8 mouse cellular contexts compared by ENCODE assay signal in the genomic region with DNA sequence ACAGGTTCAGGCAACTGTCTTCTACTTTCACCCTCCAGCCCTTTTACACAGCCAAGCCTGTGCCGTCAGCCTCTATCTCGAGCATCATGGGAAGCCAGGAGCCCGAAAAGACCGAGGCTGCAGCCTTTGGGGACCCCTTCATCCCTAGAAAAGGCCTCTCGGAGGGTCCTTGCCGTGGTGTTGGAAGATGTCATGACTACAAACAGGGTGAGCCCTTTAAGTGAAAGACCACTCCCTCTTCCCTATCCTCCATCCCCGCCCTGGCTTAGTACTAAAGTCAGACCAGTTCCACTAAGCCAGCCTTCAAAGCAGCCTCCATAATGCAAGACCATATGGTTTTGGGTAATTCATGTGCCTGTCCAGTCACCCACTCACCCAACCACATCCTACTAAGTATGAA. TPM values are rescaled to one million over a fixed set of nuclear protein-coding genes. Genes with fewer than 3 reads are reported as not detected.
DNase-seq lines count a peak whose midpoint lies in the region; ATAC-seq and TF ChIP-seq lines count a peak whose summit lies in the region.

No protein-coding gene starts in this region.

- ATAC-seq in limb, embryonic 11.5 days (ENCODE audit: insufficient number of reproducible peaks, low FRiP score, low TSS enrichment, low read depth), result no peak
- ATAC-seq in stomach, embryonic 14.5 days (ENCODE audit: insufficient number of reproducible peaks, insufficient read depth, low FRiP score, low read depth), result no peak

- no peaks in the 10 kb centered on the region for H3K9me3 ChIP-seq in limb, embryonic 11.5 days (ENCODE audit: control insufficient read depth, low read length)
- no peaks in the 10 kb centered on the region for H3K9me3 ChIP-seq in stomach, embryonic 14.5 days (ENCODE audit: control insufficient read depth, low read depth, low read length)

- peaks cover 3% of the 10 kb centered on the region for H3K36me3 ChIP-seq in testis, adult 2 months (ENCODE audit: control insufficient read depth, insufficient read depth, low read length)
- peaks cover 21% of the 10 kb centered on the region for H3K36me3 ChIP-seq in limb, embryonic 11.5 days (ENCODE audit: control insufficient read depth, insufficient read depth, low read length)
- H3K36me3 ChIP-seq in stomach, embryonic 14.5 days (ENCODE audit: control insufficient read depth, insufficient read depth, low read length), result peaks cover 32% of the 10 kb centered on the region

- peak; percentile 41 for DNase-seq in embryo, embryonic 10 days (ENCODE audit: low spot score)
- no peak for DNase-seq in embryo, embryonic 9.5 days (ENCODE audit: extremely low spot score)
- no peak for DNase-seq in testis, postnatal 14 days (ENCODE audit: low spot score)
- peak; percentile 47 for DNase-seq in limb, embryonic 11.5 days (ENCODE audit: low spot score)
- no peak for DNase-seq in spleen, adult 18-20 months
- no peak for DNase-seq in cerebellum, adult 9-10 months

- peak overlapping the region; percentile 98 for H3K27ac ChIP-seq in testis, adult 2 months (ENCODE audit: control insufficient read depth, insufficient read depth, low read depth, low read length)
- H3K27ac ChIP-seq in limb, embryonic 11.5 days (replicated peaks; ENCODE audit: low read depth, low read length), result peak overlapping the region; percentile 77
- H3K27ac ChIP-seq in stomach, embryonic 14.5 days (ENCODE audit: low read length), result peak overlapping the region; percentile 91

- no peak for TF ChIP-seq POLR2A in testis, adult 2 months (IDR thresholded peaks at IDR 0.05; ENCODE audit: control insufficient read depth, low read depth, low read length)

- under 1% methylated on average over 7 of the region's 7 CpGs for WGBS in limb, embryonic 11.5 days
- WGBS in stomach, embryonic 14.5 days, result 0% methylated on average over 7 of the region's 7 CpGs

- H3K4me3 ChIP-seq in testis, adult 2 months (ENCODE audit: control insufficient read depth, low read depth, low read length), result peak overlapping the region; percentile 97
- peak overlapping the region; percentile 63 for H3K4me3 ChIP-seq in limb, embryonic 11.5 days (ENCODE audit: low read depth, low read length)
- peak overlapping the region; percentile 68 for H3K4me3 ChIP-seq in stomach, embryonic 14.5 days (ENCODE audit: low read depth, low read length)

- no peaks in the 10 kb centered on the region for H3K27me3 ChIP-seq in testis, adult 2 months (ENCODE audit: control insufficient read depth, insufficient read depth, low read length)
- H3K27me3 ChIP-seq in limb, embryonic 11.5 days (ENCODE audit: control insufficient read depth, insufficient read depth, low read length), result no peaks in the 10 kb centered on the region
- no peaks in the 10 kb centered on the region for H3K27me3 ChIP-seq in stomach, embryonic 14.5 days (ENCODE audit: control insufficient read depth, insufficient read depth, low read length)

- TF ChIP-seq CTCF in testis, adult 2 months (IDR thresholded peaks at IDR 0.05; ENCODE audit: control insufficient read depth, insufficient read depth, insufficient replicate concordance, low read depth, low read length), result no peak

- peaks cover 6% of the 10 kb centered on the region for H3K4me1 ChIP-seq in testis, adult 2 months (ENCODE audit: control insufficient read depth, insufficient read depth, low read length)
- H3K4me1 ChIP-seq in limb, embryonic 11.5 days (ENCODE audit: control insufficient read depth, insufficient read depth, low read length), result peaks cover 7% of the 10 kb centered on the region; the same call in 1 of the 2 replicates
- peaks cover 11% of the 10 kb centered on the region for H3K4me1 ChIP-seq in stomach, embryonic 14.5 days (ENCODE audit: control insufficient read depth, insufficient read depth, low read length)

- peak overlapping the region; percentile 63 for H3K9ac ChIP-seq in limb, embryonic 11.5 days (ENCODE audit: low read length)
- H3K9ac ChIP-seq in stomach, embryonic 14.5 days (replicated peaks; ENCODE audit: low read depth, low read length), result peak overlapping the region; percentile 77

- peak overlapping the region; percentile 79 for H3K4me2 ChIP-seq in limb, embryonic 11.5 days (ENCODE audit: low read depth, severe bottlenecking)
- peak overlapping the region; percentile 75 for H3K4me2 ChIP-seq in stomach, embryonic 14.5 days (replicated peaks; ENCODE audit: low read depth, low read length)

RNA-seq across cellular contexts. Expression of gene Fbrs, which starts 6.9 kb away (rescaled TPM):
- 42.8 and 44.8 TPM in 2 replicates for polyA plus RNA-seq in testis, adult 2 months (2012; rRNA removed)
- polyA plus RNA-seq in limb, embryonic 11.5 days (2014; fragmentation: Nextera tagmentation; extraction: Ambion mirVana), result 13.2 and 14.3 TPM in 2 replicates
- 14.9 and 18.5 TPM in 2 replicates for polyA plus RNA-seq in stomach, embryonic 14.5 days (2014; fragmentation: Nextera tagmentation; extraction: Ambion mirVana)

RNA-seq across cellular contexts. Expression of gene Prr14, which starts 12.6 kb away (rescaled TPM):
- polyA plus RNA-seq in testis, adult 2 months (2012; rRNA removed), result 55.4 and 58.4 TPM in 2 replicates
- 49.1 and 53.4 TPM in 2 replicates for polyA plus RNA-seq in limb, embryonic 11.5 days (2014; fragmentation: Nextera tagmentation; extraction: Ambion mirVana)
- polyA plus RNA-seq in stomach, embryonic 14.5 days (2014; fragmentation: Nextera tagmentation; extraction: Ambion mirVana), result 49.9 and 55.0 TPM in 2 replicates

RNA-seq across cellular contexts. Expression of gene Zfp689, which starts 23.1 kb away (rescaled TPM):
- 11.2 and 12.7 TPM in 2 replicates for polyA plus RNA-seq in testis, adult 2 months (2012; rRNA removed)
- 16.5 and 17.6 TPM in 2 replicates for polyA plus RNA-seq in limb, embryonic 11.5 days (2014; fragmentation: Nextera tagmentation; extraction: Ambion mirVana)
- polyA plus RNA-seq in stomach, embryonic 14.5 days (2014; fragmentation: Nextera tagmentation; extraction: Ambion mirVana), result 7.9 and 9.1 TPM in 2 replicates

RNA-seq across cellular contexts. Expression of gene Srcap, which starts 39.7 kb away (rescaled TPM):
- polyA plus RNA-seq in testis, adult 2 months (2012; rRNA removed), result 13.7 and 20.0 TPM in 2 replicates
- 59.4 and 61.4 TPM in 2 replicates for polyA plus RNA-seq in limb, embryonic 11.5 days (2014; fragmentation: Nextera tagmentation; extraction: Ambion mirVana)
- 60.5 and 65.2 TPM in 2 replicates for polyA plus RNA-seq in stomach, embryonic 14.5 days (2014; fragmentation: Nextera tagmentation; extraction: Ambion mirVana)

RNA-seq across cellular contexts. Expression of gene Gm42715, which starts 47.3 kb away (rescaled TPM):
- 6.1 and 6.6 TPM in 2 replicates for polyA plus RNA-seq in testis, adult 2 months (2012; rRNA removed)
- polyA plus RNA-seq in limb, embryonic 11.5 days (2014; fragmentation: Nextera tagmentation; extraction: Ambion mirVana), result 19.4 and 21.0 TPM in 2 replicates
- 20.8 and 22.1 TPM in 2 replicates for polyA plus RNA-seq in stomach, embryonic 14.5 days (2014; fragmentation: Nextera tagmentation; extraction: Ambion mirVana)

Comparison
In these comparisons a context has a peak if more than half of its experiments do, and no peak if none do; other contexts are left out.
1. DNase-seq: peak in embryo, embryonic 10 days (single experiment) and limb, embryonic 11.5 days (single experiment); none in embryo, embryonic 9.5 days (single experiment), testis, postnatal 14 days (single experiment), spleen, adult 18-20 months (0 of 2) and cerebellum, adult 9-10 months (single experiment).
2. Peak in every context shown above with its lines, with median percentiles within 50 percentile points of each other: H3K27ac ChIP-seq and H3K4me3 ChIP-seq.